In the genomic region with DNA sequence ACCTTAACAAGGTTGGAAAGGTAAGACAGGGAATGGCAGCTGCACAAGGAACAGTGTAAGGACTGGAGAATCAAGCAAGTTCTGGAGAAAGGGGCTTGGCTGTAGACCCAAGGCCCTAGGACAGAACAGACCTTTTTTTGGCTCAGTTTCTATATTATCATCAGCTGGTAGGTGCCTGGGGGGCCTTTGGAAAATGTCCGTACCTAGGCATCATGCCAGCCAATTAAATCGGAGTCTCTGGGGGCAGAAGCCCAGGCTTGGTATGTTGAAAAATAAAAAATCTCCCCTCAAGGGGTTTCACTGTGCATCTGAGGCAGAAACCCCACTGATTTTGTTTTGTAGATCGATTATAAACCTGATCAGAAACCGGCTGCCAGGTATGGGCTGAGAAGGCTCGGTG, we compare ENCODE assay signal across 16 mouse cellular contexts.
A peak's percentile ranks its signal among the peaks of the same experiment; 100 is the strongest.
DNase-seq lines count a peak whose midpoint lies in the region; ATAC-seq and TF ChIP-seq lines count a peak whose summit lies in the region.
"Had no signal": no experiment of that assay in that cellular context is flagged by ENCODE, and none has a peak within 500 bp of the region (broad histone marks: within the 10 kb centered on the region; RNA-seq: fewer than 3 reads in every experiment).

No protein-coding gene starts in this region.

- no peak overlapping the region for H3K27ac ChIP-seq in heart, embryonic 11.5 days (ENCODE audit: low read depth, low read length)
- peak overlapping the region; percentile 55; the same call in 1 of the 2 replicates for H3K27ac ChIP-seq in midbrain, embryonic 14.5 days (replicated peaks; ENCODE audit: low read depth, low read length)
- no peak overlapping the region for H3K27ac ChIP-seq in midbrain, embryonic 10.5 days (replicated peaks)
- peak overlapping the region; percentile 24; the same call in 1 of the 2 replicates for H3K27ac ChIP-seq in forebrain, postnatal 0 days (ENCODE audit: low read depth, low read length)
- peak overlapping the region; percentile 49 for H3K27ac ChIP-seq in neural tube, embryonic 15.5 days (replicated peaks)
- H3K27ac ChIP-seq: heart, embryonic 15.5 days; midbrain, embryonic 12.5 days had no signal

- H3K4me1 ChIP-seq in heart, embryonic 11.5 days (ENCODE audit: control insufficient read depth, insufficient read depth, low read length) = peaks cover 13% of the 10 kb centered on the region
- peaks cover 56% of the 10 kb centered on the region for H3K4me1 ChIP-seq in midbrain, embryonic 14.5 days (ENCODE audit: control insufficient read depth, insufficient read depth, low read length)
- H3K4me1 ChIP-seq in midbrain, embryonic 10.5 days = peaks cover 13% of the 10 kb centered on the region
- peaks cover 35% of the 10 kb centered on the region for H3K4me1 ChIP-seq in forebrain, postnatal 0 days (ENCODE audit: insufficient read depth)
- peaks cover 70% of the 10 kb centered on the region for H3K4me1 ChIP-seq in neural tube, embryonic 15.5 days

- H3K27me3 ChIP-seq in heart, embryonic 11.5 days (ENCODE audit: control insufficient read depth, insufficient read depth, low read length) = no peaks in the 10 kb centered on the region
- no peaks in the 10 kb centered on the region for H3K27me3 ChIP-seq in midbrain, embryonic 14.5 days (ENCODE audit: control insufficient read depth, insufficient read depth, low read length)
- H3K27me3 ChIP-seq in midbrain, embryonic 10.5 days (ENCODE audit: low read depth, poor library complexity, severe bottlenecking) = no peaks in the 10 kb centered on the region
- no peaks in the 10 kb centered on the region for H3K27me3 ChIP-seq in forebrain, postnatal 0 days (ENCODE audit: insufficient read depth, low read length)
- no peaks in the 10 kb centered on the region for H3K27me3 ChIP-seq in neural tube, embryonic 15.5 days (replicated peaks)
- H3K27me3 ChIP-seq: heart, embryonic 15.5 days; midbrain, embryonic 12.5 days; neural tube, embryonic 12.5 days had no signal

- 74% methylated on average over 5 of the region's 5 CpGs for whole genome bisulfite sequencing in heart, embryonic 11.5 days (ENCODE audit: insufficient replicate concordance)
- WGBS in midbrain, embryonic 14.5 days = 63% methylated on average over 5 of the region's 5 CpGs
- 90% methylated on average over 5 of the region's 5 CpGs for WGBS in midbrain, embryonic 10.5 days
- 49% methylated on average over 5 of the region's 5 CpGs for WGBS in forebrain, postnatal 0 days
- whole genome bisulfite sequencing in neural tube, embryonic 15.5 days = 43% methylated on average over 5 of the region's 5 CpGs

- peak; percentile 52 for DNase-seq in heart, adult 11 months
- DNase-seq in midbrain, embryonic 14.5 days = peak; percentile 57
- no peak for DNase-seq in midbrain, embryonic 10.5 days (ENCODE audit: low spot score)
- DNase-seq in forebrain, postnatal 0 days = no peak
- no peak for DNase-seq in kidney, postnatal 36 days
- DNase-seq: adrenal gland, adult 8-10 months; cerebellum, adult 2 months; embryo, embryonic 11 days; thymus, adult 18-20 months had no signal

- no peak overlapping the region for H3K9ac ChIP-seq in heart, embryonic 11.5 days (ENCODE audit: low read depth, low read length)
- H3K9ac ChIP-seq in midbrain, embryonic 14.5 days (replicated peaks; ENCODE audit: low read length) = no peak overlapping the region
- H3K9ac ChIP-seq in forebrain, postnatal 0 days = 0 out of 2 replicates have a peak overlapping the region, but pooled peaks have one; percentile 6
- no peak overlapping the region for H3K9ac ChIP-seq in neural tube, embryonic 15.5 days (replicated peaks)
- H3K9ac ChIP-seq: heart, embryonic 15.5 days; midbrain, embryonic 12.5 days; neural tube, embryonic 12.5 days had no signal

- no peak for ATAC-seq in heart, embryonic 11.5 days (replicated peaks; ENCODE audit: insufficient number of reproducible peaks, low FRiP score, low TSS enrichment)
- no peak for ATAC-seq in midbrain, embryonic 14.5 days (ENCODE audit: low FRiP score, low TSS enrichment)
- no peak for ATAC-seq in forebrain, postnatal 0 days
- no peak for ATAC-seq in neural tube, embryonic 15.5 days (ENCODE audit: low FRiP score)
- ATAC-seq: inflammation-experienced regulatory T-cells, adult 6 months had no signal

- TF ChIP-seq CTCF in forebrain, postnatal 0 days (IDR thresholded peaks at IDR 0.05; ENCODE audit: low read depth) = no peak

- no peaks in the 10 kb centered on the region for H3K36me3 ChIP-seq in heart, embryonic 11.5 days (ENCODE audit: control insufficient read depth, insufficient read depth, low read length)
- H3K36me3 ChIP-seq in midbrain, embryonic 14.5 days (ENCODE audit: control insufficient read depth, insufficient read depth, low read length) = no peaks in the 10 kb centered on the region
- H3K36me3 ChIP-seq in midbrain, embryonic 10.5 days = no peaks in the 10 kb centered on the region
- no peaks in the 10 kb centered on the region for H3K36me3 ChIP-seq in forebrain, postnatal 0 days (ENCODE audit: insufficient read depth)
- no peaks in the 10 kb centered on the region for H3K36me3 ChIP-seq in neural tube, embryonic 15.5 days
- H3K36me3 ChIP-seq: heart, embryonic 15.5 days; midbrain, embryonic 12.5 days; neural tube, embryonic 12.5 days had no signal

- no peaks in the 10 kb centered on the region for H3K9me3 ChIP-seq in heart, embryonic 11.5 days (replicated peaks; ENCODE audit: control insufficient read depth, low read length)
- no peaks in the 10 kb centered on the region for H3K9me3 ChIP-seq in midbrain, embryonic 14.5 days (ENCODE audit: control insufficient read depth, low read length)
- no peaks in the 10 kb centered on the region for H3K9me3 ChIP-seq in midbrain, embryonic 10.5 days (replicated peaks)
- no peaks in the 10 kb centered on the region for H3K9me3 ChIP-seq in forebrain, postnatal 0 days (ENCODE audit: low read length)
- no peaks in the 10 kb centered on the region for H3K9me3 ChIP-seq in neural tube, embryonic 15.5 days (replicated peaks)
- H3K9me3 ChIP-seq: heart, embryonic 15.5 days; midbrain, embryonic 12.5 days; neural tube, embryonic 12.5 days had no signal

- no peak overlapping the region for H3K4me2 ChIP-seq in heart, embryonic 11.5 days
- no peak overlapping the region for H3K4me2 ChIP-seq in midbrain, embryonic 14.5 days (ENCODE audit: low read length)
- no peak overlapping the region for H3K4me2 ChIP-seq in forebrain, postnatal 0 days (ENCODE audit: low read depth)
- H3K4me2 ChIP-seq in neural tube, embryonic 15.5 days = no peak overlapping the region
- H3K4me2 ChIP-seq: heart, embryonic 15.5 days; midbrain, embryonic 12.5 days; neural tube, embryonic 12.5 days had no signal

- H3K4me3 ChIP-seq in heart, embryonic 11.5 days (ENCODE audit: low read depth, low read length) = no peak overlapping the region
- H3K4me3 ChIP-seq in midbrain, embryonic 14.5 days (replicated peaks; ENCODE audit: low read depth, low read length) = no peak overlapping the region
- no peak overlapping the region for H3K4me3 ChIP-seq in midbrain, embryonic 10.5 days
- no peak overlapping the region for H3K4me3 ChIP-seq in forebrain, postnatal 0 days (ENCODE audit: low read depth, low read length)
- H3K4me3 ChIP-seq in neural tube, embryonic 15.5 days (replicated peaks) = no peak overlapping the region
- H3K4me3 ChIP-seq: erythroblast, embryonic 14.5 days; heart, embryonic 15.5 days; midbrain, embryonic 12.5 days; neural tube, embryonic 12.5 days had no signal

Comparison
In these comparisons a context has a peak if more than half of its experiments do, and no peak if none do; other contexts are left out.
1. DNase-seq: peak in heart, adult 11 months (single experiment) and midbrain, embryonic 14.5 days (single experiment); none in midbrain, embryonic 10.5 days (single experiment), forebrain, postnatal 0 days (single experiment) and kidney, postnatal 36 days (0 of 2).
2. H3K27ac ChIP-seq: peak in midbrain, embryonic 14.5 days (single experiment), forebrain, postnatal 0 days (single experiment) and neural tube, embryonic 15.5 days (single experiment); none in heart, embryonic 11.5 days (single experiment) and midbrain, embryonic 10.5 days (single experiment).